Mouse (Mus musculus): ENCODE results near the gene Dpysl5.

Gene Dpysl5

DNA sequence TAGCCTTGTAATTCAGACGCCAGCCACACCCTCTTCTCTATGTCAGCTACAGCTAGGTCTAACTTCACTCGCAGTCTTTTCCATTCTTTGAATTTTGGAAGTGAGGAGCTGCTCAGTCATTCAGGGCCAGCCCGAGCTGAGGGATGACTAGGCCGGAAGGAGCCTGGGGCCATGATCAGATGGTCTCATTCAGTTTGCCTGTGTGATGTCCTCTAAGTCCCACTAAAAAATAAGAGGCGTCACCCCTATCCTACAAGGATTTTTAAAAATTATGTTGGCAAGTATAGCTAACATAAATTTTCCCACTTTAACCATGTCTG, 52.1 kb downstream of the Dpysl5 start:
- DNase-seq (ENCODE audit: low read depth, low spot score), result no peak

- DNase-seq (ENCODE audit: low read depth, low spot score), result no peak
These were observed 54.4 kb downstream of the Dpysl5 start for GRCm38 (mm10) chr5:30765596-30766370.

DNA sequence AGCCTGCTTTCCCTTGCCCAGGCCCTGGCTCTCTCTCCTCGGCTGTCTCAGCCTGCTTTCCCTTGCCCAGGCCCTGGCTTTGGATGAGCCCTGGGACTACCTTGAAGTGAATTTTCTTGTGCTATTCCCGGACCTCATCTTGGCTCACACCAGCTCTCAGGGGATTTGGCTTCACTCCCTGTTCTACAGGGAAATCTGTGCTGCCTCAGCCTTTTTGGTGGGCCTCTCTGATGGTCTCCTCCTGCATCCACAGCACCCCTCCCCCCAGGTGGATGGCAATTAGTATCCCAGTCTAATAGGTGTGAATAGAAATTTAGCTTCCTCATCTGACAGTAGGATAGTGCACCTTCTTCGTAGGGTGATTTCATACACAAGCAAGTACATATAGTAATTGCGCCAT, 56.7 kb downstream of the Dpysl5 start:
- DNase-seq (ENCODE audit: low read depth, low spot score), result no peak

DNA sequence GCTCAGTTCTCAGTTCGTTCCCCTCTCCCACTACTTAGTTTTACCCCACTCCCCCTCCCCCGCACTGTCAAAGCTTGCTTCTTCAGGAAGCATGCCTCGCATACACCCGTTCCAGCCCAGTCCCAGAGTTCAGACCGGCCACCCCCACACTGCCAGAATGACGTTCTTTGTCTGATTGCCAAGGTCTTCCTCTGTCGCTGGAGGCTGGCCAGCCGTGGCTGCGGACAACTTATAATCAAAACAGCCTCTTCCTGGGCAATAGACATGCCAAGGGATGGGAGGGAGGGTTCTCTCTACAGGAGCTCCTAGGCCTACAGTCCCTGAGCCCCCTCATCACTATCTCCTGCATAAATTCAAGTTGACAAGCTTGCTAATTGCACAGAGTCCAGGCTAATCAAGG, 57.2 kb downstream of the Dpysl5 start:
- DNase-seq (ENCODE audit: low read depth, low spot score), result peak; percentile 31

GRCm38 (mm10) chr5:30769075-30769474, 57.7 kb downstream of the Dpysl5 start:
- DNase-seq (ENCODE audit: low read depth, low spot score), result no peak

DNA sequence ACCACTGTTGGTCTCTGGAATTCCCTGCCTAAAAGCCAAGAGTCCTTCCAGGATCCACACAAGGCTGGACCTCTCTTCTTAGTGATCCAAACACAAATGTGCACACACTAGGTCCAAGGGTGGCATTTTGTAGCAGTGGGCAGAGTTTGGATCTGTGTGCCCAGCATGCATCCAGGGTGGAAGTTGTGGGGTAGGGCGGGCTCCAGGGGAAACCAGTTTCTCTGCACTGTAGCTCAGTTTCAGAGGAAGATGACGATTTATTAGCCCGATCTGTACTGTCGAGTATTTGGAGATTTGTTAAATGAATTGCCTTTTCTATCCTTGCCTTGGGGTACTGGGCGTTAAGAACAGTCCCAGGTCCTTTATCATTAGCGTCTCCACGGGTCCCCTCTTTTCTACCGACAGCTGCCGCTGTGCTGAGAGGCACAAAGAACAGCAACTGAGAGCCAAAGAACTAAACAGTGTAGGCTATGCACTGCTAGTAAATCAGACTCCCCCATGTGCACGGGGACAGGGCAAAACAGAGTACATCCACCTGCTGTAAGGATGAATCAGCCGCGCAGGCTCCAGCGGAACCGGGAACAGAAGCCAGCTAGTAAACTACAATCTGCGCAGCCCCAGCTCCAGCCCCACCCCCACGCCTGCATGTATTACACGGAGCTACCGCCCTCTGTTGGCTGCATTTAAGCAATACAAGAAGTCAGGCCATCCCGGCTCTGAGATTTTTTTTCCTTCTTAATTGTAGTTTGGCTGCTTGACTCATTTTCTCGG, 63.4 kb downstream of the Dpysl5 start:
- peak; percentile 90 for DNase-seq (ENCODE audit: low read depth, low spot score)

DNA sequence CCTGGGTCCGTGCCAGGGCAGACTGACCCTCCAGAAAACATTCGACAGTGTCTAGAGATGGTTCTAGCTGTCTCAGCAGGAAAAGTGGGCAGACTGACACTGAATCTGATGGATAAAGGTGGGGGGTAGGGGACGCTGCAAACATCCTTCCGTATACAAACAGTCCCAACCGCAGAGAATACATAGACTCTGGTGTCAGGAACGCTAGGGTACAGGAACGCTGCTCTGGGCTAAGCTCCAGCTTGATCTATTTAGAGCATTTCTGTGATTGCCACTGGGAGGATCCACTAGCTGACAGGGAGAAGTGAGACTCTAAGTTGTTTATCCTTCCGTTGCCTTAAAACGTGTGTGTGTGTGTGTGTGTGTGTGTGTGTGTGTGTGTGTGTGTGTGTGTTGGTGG, 69.3 kb downstream of the Dpysl5 start:
- DNase-seq (ENCODE audit: low read depth, low spot score), result no peak

DNA sequence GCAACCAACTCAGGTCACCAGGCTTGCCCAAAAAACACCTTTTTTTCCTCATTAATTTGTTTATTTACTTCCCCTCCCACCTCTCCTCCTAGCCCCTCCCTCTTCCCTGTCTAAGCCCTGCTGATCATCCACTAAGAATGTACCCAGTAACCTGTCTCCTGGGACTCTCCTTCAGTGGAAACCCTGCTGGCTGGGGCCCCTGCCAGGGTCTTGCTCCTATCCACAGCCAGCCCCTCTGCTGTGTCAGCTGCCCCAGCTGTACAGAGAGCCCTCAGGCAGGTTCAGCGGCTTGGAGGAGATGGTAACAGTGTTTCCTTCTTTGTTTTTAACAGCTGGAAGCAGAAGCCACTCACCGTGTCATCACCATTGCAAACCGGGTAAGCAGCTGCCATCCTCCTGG, 69.8 kb downstream of the Dpysl5 start:
- DNase-seq (ENCODE audit: low read depth, low spot score), result no peak

DNA sequence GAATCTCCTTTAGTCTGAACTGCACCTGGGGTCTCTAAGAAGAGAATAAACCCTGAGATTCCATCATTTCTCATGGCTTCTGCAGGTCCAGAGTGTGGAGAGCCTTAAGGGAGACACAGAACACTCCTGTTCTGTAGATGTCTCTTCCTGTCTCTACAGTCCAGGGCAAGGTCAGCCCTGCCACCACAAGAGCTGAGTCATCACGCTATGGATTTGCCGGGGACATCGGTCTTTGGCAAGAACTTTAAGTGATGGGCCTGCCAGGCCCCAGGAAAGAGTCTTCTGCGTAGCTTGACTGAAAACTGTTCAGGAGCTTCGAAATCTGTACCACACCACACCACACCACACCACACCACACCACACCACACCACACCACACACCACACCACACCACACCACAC, 76.0 kb downstream of the Dpysl5 start:
- DNase-seq (ENCODE audit: low read depth, low spot score), result no peak

DNA sequence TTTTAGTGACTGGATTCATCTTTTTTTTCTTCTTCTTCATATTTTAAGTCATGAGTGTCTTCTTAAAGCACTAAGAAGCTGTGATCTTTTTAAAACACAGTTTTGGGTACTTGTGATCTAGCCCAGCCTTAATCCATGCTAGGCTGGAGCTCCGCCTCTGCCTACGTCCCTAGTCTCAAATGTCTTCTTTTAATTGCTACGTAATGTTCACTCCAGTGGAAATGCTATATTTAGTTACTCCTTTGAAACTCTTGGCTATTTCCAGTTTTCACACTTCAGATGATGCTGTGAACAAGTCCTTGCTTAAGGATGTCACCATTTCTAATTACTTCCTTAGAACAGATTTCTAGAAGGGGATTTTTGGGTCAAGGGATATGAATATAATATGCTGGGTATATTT, 78.7 kb downstream of the Dpysl5 start:
- DNase-seq (ENCODE audit: low read depth, low spot score), result no peak

GRCm38 (mm10) chr5:30796125-30796524, 84.8 kb downstream of the Dpysl5 start:
- peak; percentile 83 for DNase-seq (ENCODE audit: low read depth, low spot score)

DNA sequence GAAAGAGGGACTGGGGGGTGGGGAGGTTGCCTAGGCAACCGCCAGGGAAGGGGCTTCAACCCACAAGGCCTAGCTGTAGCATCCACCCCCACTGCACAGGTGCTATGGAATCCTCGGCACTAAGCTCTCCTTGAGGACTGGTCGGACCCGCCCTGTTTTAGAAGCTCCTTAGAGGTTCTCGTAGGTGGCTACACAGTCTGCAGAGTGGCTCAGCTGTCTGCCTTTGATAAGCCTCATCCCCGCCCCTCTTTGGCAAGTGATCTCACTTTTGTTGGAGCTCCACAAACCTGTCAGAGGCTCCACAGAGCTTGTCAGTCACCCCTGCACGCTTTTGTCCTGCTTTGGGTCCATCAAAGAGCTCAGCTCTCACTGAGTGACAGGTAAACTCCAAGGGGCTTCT, 86.1 kb downstream of the Dpysl5 start:
- no peak for DNase-seq (ENCODE audit: low read depth, low spot score)

DNA sequence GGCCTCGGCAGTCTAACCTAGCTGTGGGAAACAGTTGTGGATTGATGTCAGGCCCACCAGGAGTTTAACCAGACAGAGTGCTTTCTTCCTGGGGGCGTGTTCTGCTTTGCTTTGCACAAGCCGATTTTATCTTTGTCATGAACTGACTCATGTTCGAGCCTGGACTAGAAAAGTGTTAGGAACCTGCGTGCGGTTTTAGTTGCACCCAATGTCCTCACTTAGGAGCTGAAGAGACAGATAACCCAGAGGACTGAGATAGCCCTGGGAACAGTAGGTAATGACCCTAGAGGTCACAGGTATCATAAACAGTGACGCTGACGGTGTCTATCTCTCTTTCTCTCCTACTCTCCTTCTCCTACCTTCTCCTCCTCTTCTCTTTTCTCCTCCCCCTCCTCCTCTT, 86.6 kb downstream of the Dpysl5 start:
- DNase-seq (ENCODE audit: low read depth, low spot score), result no peak

DNA sequence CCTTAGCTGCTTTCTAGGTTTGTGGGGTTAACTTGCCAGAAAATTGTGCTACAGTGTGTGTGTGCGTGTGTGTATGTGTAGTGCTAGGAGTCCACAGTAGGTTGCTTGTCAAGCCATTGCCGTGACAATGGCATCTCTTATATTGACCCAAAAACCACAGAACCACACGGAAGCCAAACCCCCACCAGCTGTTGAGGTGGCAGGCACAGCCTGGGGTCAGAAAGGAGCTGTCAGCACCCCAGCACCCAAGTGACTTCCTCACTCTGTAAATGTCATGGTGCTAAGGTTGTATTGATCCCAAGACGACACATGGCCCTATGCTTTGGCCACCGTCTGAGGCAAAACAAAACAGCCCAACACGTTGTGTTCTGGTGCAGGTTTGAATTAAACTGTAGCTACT, 87.6 kb downstream of the Dpysl5 start:
- no peak for DNase-seq (ENCODE audit: low read depth, low spot score)

DNA sequence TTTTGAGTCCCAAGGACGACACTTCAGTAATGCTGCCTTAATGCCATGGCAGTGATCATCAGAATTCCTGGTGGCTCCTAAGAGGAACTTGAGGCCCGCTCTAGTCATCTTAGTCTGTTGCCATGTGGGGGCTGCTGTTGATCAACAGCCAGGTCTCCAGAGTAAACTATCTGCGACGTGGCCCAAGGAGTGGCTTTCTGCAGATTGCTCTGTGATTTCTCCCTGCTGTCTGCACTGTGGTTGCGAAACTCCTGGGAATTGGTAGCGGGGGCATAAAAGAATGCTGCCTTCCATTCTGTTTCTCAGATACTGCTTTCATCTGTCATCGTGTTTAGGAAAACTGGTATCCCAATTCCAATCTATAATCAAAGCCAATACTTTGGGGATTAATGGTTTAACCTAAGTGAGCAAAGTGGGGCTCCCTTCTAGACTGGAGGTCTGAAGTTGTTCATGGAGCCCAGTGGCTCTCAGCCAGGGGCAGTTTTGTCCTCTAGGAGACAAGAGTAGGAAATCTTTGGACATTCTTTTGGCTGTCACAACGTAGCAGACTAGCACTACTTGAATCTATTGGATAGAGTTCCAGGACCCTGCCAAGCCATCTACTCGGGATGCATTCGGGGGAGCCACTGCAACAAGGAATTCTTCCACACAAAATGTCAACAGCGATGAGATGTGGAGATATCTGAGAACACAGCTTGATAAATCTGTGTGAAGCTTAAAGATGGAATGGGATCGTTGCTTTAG, 91.5 kb downstream of the Dpysl5 start:
- no peak for DNase-seq (ENCODE audit: low read depth, low spot score)

DNA sequence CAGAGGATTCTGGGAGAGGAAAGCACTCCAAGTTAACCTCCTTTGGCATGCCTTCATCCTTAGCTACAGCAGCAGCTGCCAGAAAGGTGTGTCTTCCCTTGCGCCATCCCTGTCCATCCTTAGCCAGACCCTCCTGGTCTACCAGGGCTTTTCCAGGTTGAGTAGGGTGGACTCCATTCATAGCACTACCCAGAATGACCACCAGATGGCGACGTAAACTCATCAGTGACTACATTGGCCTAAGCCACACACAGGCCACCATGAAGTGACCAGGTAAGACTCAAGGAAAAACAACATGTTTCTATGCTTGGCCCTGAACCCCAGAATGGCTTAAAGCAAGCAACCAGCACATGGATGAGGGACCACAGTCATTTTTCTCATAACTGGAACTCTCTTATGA, 94.7 kb downstream of the Dpysl5 start:
- DNase-seq (ENCODE audit: low read depth, low spot score), result peak; percentile 91

GRCm38 (mm10) chr5:30814424-30815119, 103.2 kb downstream of the Dpysl5 start, which contains the start of gene Mapre3:
Gene Mapre3, plus strand, starts transcription at chr5:30814641.
- peak; percentile 94 for DNase-seq (ENCODE audit: low read depth, low spot score)

- peak; percentile 5 for DNase-seq (ENCODE audit: low read depth, low spot score)
These were observed 103.7 kb downstream of the Dpysl5 start for GRCm38 (mm10) chr5:30815120-30815465.

DNA sequence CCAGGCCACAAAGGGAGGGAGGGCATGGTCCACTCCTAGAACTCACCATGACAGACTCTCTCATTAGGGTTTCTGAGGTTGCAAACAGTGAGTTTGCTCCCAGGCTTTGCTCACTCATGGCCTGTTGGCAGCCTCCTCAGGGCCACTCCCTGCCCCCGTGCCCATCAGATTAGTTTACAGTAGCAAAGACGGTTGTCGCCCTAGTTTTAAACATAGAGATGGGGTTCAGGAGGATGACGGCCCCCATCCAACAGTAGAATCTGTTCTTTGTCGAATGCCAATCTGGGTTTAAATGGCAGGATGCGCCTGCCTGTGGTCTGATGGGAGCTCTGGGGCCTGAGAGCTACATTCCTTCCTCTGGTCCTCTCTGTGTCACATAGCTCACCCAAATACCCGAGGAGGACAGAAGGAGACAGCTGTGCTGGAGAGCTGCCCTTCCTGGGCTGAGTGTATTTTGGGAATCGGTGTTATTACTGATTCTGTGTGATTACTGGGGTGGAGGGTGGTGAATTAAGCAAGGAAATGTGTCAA, 105.0 kb downstream of the Dpysl5 start:
- DNase-seq (ENCODE audit: low read depth, low spot score), result no peak

DNA sequence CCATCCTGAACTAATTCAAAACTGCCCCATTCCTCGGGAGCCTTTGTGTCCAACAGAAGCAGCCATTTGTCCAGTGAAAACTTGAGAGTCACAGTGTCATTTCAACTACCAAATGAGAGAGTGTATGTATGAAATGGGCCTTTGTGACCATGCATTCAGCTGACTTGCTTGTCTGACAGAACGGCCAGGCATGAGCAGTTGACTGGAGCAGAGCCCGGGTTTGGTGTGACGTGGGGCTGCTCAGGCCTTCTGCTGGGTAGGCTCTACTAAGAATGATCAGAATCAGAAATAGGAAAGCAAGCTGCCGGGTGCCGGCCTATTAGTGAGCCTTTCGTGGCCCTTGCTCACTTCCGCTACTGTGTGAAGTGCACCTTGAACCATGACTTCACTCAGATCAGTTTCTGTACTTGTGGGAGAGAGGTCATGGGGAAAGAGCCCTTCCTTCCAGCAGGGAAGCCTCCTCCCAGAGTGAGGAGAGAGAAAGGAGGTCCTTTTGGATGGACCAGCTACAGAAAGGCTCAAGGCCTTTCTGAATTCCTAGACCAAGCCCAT, 107.5 kb downstream of the Dpysl5 start:
- DNase-seq (ENCODE audit: low read depth, low spot score), result no peak

DNA sequence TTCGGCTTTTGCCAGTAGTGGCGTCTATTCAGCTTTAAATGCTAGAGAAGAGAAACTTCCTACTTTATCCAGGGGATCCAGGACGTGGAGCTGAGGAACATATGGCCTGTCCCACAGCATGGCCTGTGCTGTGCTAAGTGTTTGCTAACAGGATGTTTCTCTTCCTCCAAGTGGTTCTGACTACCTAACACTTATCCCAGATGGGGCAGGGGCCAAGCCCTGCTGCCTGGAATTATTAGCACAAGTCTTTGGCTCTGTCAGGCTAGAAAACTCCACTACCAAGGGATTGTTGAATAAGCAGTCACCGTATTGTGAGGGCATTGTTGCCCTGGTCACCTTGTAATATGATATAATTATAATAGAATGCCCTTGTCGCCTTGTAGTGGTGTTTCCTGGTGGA, 111.3 kb downstream of the Dpysl5 start:
- DNase-seq (ENCODE audit: low read depth, low spot score), result no peak
